Mouse (Mus musculus) lung, postnatal 10 days (tissue): ENCODE data around the gene Trim69.
A peak's percentile ranks its signal among the peaks of the same experiment; 100 is the strongest.

Experiments
- DNase-seq: peaks from one replicate; pipeline ENCODE4 v3.0.0; 2021

Trim69 gene

DNA sequence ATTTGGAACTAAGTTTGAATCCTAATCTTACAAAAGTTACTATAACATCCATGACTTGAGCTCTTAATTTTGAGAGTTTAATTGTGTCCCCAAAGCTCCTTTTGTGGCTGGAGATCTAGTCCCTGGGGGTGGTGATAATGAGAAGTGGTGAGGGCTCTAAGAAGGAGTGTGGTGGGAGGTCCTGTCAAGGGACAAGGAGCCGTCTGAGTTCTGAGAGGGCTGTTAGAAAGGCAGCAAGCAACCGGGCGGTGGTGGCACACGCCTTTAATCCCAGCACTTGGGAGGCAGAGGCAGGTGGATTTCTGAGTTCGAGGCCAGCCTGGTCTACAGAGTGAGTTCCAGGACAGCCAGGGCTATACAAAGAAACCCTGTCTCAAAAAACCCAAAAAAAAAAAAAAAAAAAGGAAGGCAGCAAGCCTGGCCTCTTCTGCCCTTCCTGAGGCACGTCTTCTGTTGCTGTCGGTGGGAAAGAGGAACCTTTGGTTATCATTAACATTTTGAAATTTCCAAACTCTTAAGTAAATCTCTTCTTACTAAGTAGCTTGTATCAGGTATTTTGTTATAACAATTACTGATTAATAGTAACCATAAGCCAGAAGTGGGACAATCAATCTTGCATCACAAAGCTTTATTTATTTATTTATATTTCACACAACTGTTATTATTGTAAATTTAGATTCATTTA is 6.7 kb upstream of the Trim69 start:
- no peak for DNase-seq

DNA sequence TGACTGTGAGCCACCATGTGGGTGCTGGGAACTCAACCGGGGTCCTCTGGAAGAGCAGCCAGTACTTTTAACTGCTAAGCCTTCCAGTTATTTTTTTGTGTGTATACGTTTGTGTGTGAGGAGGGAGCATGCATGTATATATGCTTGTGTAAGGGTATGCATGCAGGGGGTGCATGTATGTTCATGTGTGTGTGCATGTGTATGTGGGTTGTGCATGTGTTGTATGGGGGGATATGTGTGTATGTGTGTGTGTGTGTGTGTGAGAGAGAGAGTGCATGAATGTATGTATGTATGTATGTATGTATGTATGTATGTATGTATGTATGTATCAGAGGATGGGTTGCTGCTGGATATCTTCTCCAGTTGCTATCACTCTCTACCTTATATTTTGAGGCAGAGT is 6.0 kb upstream of the Trim69 start:
- no peak for DNase-seq

DNA sequence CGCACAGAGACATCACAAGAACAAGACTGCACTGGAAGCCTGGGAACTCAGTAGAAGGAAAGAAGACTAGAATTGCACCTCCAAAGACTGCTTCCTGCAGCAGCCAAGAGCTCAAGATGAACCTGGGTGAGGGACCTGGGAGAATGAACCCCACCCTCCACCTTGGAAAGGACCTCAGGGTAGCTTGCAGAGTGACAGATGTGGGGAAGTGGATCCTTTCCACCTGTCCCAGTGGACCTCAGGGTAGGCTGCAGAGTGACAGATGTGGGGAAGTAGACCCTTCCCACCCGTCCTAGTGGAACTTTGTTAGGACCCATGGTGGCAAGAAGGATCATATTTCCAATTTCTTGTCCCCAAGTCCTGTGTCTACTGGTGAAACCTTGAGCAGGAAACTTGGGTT is 5.2 kb upstream of the Trim69 start:
- no peak for DNase-seq

GRCm38 (mm10) chr2:122156051-122156700 is 4.3 kb upstream of the Trim69 start:
- no peak for DNase-seq

DNA sequence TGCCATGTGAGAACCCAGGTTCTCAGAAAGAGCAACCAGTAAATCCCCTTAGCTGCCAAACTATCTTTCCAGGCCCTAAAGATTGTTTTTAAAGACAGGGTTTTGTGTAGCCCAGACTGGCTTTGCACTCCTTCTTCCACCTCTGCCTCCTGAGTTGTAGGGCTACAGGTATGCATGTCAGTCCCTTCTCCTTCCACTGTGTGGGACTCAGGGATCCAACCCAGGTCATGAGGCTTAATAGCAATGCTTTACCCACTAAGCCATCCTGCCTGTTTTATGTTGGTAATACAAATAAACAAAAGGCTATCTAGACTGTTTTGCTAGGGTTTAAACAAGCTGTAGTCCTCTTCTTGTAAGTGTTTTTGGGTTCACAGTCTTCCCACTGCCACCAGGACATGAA is 2.9 kb upstream of the Trim69 start:
- DNase-seq = no peak

DNA sequence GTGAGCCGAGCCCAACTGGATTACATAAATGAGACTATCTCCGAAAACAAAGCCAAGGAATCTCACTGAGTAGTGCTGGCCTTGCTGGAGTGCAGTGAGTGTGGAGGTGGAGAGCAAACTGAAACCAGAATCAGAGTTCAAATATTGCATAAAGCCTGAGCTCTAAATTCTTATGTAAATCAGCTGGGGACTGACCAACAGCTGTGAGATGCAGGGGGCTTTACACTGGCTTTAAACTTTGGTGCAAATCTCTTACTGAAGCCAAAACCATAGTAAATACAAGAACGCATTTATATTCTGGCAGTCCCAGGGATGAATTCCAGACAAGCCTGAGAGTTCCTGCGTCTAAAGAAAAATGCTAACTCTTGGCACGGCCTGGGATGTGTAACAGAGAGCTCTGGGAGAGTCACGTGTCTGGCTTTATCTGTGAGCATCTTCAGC is 2.1 kb upstream of the Trim69 start:
- no peak for DNase-seq

DNA sequence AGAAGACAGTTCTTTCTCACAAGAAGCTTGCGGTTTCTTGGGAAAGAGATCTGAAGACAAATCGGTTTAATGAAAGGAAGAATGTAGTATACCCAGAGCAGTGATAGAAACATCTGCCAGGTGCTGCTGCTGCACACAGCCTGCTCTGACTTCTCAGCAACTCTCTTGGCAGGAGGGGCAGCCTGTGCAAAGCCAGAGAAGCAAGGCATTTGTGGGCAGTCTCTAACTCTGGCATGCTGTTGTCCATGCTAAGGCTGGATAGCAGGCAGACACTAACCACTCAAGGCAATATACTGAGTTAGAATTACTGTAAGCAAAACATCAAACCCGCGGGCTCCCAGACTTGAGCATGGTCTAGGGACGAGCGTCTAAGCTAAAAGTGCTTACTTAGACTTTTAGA is 833 bp upstream of the Trim69 start:
- DNase-seq = no peak

DNA sequence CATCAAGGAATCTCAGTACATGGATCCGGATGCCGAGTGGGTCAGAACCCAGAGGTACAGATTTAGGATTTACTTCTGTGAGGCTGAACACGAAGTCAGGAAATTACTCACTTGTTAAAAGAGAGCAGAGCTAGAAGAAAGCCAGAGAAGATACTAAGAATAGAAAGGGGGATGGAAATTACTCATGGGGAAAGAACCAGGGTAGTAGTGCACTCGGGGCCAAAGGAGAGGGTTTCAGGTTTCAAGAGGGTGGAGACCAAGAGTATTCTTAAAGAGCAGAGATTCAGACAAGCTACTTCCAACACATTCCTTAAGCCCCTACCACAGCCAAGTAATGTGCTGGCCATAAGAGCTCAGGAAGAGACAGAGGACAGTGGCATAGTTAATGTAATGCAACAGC is 1.0 kb downstream of the Trim69 start:
- DNase-seq = no peak

GRCm38 (mm10) chr2:122162529-122162928 is 2.0 kb downstream of the Trim69 start:
- DNase-seq = no peak

GRCm38 (mm10) chr2:122163430-122164195 is 3.1 kb downstream of the Trim69 start:
- no peak for DNase-seq

GRCm38 (mm10) chr2:122164293-122164692 is 3.8 kb downstream of the Trim69 start:
- DNase-seq = no peak

- no peak for DNase-seq
Measured at GRCm38 (mm10) chr2:122171292-122171691, 10.8 kb downstream of the Trim69 start.

- no peak for DNase-seq
Measured at GRCm38 (mm10) chr2:122172188-122172587, 11.7 kb downstream of the Trim69 start.

- no peak for DNase-seq
Measured at GRCm38 (mm10) chr2:122180051-122180822, 19.7 kb downstream of the Trim69 start.

GRCm38 (mm10) chr2:122185086-122185485 is 24.6 kb downstream of the Trim69 start:
- no peak for DNase-seq

DNA sequence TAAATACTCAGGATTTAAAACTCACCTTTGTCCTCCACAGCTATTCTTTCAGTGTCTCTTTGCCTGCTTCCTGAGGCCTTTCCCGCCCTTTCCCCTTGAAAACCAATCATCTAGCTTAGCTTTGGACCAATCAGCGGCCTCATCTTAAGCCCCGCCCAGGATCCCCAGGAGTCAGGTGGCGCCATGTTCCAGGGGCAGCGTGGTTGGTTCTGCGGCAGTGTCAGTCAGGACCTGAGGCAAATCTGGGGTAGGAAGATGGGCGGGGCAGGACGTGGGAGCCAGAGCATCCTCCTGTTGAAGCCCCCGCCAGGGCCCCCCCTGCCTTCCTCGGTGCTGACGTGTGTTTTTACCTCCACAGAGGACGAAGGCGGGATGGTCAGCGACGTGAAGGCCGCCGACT is 25.6 kb downstream of the Trim69 start, which contains the start of the genes Patl2 and Terb2:
Gene Patl2 (minus strand): TSS at position 84 of the 400 bp plus-strand sequence.
Gene Terb2 (plus strand): TSS at position 167 of the 400 bp plus-strand sequence.
- no peak for DNase-seq

- DNase-seq = no peak
Measured at GRCm38 (mm10) chr2:122186751-122187150, 26.3 kb downstream of the Trim69 start.

GRCm38 (mm10) chr2:122191849-122192248 is 31.3 kb downstream of the Trim69 start:
- DNase-seq = no peak

DNA sequence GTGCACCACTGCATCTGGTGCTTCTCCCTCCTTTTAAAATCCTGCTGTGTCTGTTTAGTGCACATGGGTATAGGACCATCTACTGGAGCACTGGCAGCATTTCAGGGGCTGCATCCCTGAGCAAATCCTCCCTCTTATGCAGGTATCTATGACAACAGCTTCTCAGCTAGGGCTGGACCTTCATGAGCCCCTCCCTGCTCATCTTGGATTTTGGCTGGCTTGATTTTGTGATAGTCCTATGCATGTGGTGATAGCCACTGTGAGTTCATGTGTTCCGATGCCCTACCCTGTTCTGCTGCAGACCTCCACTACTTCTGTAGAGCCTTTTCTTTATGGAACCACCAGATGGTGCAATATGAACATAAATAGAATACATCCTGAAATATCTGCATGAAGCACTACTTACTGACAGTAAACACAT is 34.0 kb downstream of the Trim69 start:
- peak; percentile 17 for DNase-seq

DNA sequence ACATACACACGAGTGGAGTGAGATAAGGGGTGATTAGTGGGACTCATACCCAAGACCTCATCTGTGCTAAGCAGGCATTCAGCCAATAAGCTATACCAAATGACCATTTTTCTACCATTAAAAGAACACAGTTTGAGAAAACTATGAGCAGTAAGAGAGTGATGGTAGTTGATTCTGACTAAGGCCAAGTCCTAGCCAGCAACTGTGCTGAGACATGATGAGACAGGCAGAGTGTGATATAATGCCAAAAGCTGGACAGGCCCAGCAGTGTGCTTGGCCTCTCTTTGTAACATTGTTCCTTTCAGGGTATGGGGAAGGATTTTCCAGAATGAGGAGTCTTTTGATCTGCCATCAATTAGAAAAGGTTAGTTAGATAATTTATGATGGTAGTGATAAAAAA is 41.0 kb downstream of the Trim69 start:
- no peak for DNase-seq

DNA sequence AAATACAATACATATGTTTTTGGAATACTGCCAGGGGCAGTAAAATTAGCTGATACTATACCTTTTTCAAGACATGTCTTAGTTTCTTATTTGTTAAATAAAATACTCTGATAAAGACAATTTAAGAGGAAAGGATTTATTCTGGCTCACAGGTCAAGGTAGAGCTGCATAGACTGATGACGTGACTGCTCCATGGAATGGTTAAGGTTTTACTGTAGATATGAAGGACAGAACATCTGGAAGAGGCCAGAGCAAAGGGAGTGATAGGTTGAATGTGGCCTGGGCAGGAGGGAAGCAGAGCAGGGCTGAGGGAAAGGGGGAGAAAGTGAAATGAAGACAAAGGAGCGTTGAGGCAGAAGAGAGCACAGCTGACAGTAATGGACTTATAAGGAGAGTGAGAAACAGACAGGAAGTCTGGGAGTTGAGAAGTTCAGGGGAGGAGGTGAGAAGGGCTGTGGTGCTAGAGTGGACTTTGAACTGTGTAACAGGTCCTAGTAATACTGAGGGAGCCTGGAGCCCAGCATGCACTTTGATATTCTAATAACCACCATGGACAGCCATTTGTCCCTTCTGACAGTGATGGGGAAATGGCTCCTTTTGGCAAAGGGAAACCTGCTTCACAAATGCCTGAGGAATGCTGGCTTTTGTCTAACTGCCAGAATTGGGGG is 46.1 kb downstream of the Trim69 start:
- no peak for DNase-seq

- DNase-seq = no peak
Measured at GRCm38 (mm10) chr2:122210534-122211228, 50.2 kb downstream of the Trim69 start.
